Mouse (Mus musculus) ovary, postnatal 36 days (tissue): ENCODE results near the gene Myl12a.

Experiments
- DNase-seq: peaks from one replicate; pipeline ENCODE4 v3.0.0; 2022; ENCODE audit warnings: low spot score, mixed read lengths

Gene Myl12a

DNA sequence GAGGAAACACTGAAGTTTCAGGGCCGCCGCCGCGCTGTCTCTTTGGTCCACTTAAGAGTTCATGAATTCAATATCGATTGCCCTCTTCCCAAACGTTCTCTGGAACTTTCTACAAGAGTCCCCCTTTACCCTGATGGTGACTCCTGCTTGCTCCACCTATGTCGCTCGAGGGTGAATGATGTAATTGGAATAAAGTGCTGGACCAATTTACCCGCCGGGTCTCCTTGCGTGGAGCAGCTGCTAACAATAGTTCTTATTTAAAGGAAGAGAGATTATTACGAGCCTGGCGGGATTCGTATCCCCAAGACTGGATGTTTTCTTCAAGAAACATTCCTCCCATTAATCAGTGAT is at the start of gene Myl12a:
Myl12a (minus strand) TSS at position 135 of the 351 bp plus-strand sequence.
- DNase-seq: no peak

DNA sequence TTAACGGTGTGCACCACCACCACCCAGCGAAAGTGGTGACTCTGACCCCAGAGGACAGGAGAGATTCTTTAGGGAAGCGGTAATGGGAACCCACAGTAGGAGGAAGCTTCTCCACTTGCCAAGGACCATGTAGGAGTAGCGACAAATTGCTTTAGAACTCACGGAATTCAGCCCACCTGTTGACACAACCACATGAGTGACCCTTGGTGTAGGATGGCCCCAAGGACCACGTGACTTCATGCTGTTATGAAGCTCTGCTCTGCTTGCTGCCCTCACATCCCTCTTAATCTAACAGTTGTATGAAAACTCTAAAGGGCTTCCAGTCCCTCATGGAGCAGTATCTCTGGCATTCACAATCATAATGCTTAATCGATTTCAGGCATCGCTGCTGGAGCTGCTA is 46.6 kb upstream of the Myl12a start:
- no peak for DNase-seq

DNA sequence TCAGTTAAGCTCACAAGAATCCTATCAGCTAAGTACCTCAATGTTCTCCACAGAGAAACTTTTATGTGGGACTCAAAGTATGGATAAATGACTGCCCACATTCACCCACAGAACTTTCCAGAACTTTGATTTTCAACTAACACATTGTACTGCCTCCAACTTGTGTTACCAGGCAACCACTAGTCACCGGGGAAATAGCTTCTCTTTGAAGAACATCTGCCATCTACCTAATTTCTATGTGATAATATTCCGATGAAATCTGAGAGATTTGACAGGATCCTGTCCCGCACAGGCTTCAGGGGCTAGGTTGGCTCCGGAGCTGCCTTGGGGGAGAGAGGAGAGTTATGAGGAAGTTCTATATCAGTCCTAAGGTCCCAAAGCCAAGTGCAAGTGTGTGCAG is 44.2 kb upstream of the Myl12a start:
- DNase-seq: no peak

DNA sequence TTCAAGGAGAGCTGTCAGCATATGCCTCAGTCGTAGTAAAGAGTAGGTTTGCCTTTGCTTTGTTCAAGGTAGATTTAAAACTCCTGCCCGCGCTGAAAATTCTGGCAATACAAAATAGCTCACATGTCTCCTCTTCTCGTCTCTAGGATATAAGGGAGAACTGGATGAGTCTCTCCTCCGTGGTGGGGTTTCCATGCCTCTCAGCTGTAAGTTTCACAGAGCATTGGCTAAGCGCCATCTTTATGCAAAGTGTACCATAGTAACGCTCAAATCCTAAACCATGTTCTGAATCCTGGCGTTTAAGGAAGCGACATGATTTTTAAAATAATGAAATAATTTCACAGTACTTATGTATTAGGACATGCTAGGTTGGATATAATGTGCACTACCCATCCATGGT is 42.9 kb upstream of the Myl12a start:
- DNase-seq: no peak

DNA sequence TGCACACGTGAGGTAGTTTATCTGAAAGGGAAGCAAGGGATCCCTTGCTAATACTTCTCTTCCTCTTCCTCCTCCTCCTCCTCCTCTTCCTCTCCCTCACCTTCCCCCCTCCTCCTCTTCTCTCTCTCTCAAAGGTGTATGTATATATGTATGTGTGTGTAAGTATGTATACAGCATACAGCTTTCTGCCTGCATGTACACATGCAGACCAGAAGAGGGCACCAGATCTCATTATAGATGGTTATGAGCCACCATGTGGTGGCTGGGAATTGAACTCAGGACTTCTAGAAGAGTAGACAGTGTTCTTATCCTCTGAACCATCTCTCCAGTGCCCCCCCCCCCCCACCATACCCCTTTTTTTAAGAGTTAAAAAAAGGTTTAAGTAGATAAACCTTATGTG is 40.0 kb upstream of the Myl12a start:
- DNase-seq: no peak

DNA sequence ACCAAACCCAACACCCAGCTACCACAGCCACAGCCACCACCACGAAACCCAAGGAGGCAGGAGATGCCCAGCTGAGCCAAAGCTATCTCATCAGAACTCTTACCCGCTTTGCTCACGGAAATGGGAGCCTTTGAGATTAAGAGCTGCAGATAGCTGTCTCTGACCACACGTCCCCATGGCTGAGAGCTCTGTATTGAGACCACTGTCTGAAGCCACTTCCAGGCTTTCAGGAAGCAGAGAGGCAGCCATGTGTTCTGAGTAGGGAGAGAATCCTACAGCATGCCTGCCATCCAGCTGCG is 37.9 kb upstream of the Myl12a start:
- no peak for DNase-seq

DNA sequence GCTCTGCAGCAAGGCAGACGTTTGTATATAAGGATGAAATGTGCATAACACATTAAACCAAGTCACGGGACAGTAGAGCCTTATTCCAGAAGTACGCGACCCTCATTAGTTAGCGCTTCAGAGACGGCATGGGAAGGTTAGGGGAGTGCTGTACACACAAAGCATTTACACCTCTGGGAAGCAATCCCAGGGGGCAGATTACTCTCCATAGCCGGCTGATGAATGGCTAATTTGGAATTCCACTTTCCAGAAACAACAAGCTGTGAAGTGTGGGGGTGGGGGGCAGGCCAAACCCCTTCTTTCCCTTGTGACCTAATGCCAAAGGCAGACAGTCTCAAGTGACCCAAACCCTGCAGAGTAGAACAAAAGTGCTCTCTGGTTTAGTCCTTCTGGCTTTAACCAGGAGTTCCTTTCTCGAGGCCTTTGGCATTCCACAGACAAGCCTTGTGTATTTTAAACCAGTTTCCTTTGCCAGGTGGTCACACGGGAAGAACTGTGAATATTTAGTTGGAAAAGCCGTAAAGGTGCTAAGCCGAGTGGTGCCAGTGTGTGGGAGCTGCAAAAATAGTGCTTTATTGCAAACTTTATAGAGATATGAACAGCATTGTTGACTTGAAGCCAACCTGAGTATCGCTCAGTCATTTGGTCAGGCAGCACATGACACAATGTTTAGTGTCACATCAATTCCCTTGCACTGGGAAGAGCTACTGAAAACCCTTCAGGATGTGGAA is 37.3 kb upstream of the Myl12a start:
- DNase-seq: no peak

DNA sequence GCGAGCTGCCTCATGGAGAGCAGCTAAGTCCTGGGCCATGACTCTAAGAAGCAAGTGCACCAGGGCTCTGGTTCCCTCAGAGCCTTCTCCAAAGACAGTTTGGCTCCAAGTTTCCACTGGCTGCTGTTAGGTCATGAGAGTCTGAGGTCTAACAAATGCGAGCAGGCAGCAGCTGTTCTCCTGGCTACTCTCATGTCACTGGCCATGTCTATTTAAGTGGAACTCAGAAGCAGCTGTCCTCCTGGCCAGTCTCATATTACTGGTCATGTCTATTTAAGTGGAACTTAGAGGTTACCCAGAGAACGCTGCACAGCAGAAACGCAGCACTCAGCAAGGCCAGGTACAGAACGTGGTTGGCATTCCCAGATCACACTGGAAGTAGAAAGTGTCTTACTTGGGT is 36.1 kb upstream of the Myl12a start:
- no peak for DNase-seq

DNA sequence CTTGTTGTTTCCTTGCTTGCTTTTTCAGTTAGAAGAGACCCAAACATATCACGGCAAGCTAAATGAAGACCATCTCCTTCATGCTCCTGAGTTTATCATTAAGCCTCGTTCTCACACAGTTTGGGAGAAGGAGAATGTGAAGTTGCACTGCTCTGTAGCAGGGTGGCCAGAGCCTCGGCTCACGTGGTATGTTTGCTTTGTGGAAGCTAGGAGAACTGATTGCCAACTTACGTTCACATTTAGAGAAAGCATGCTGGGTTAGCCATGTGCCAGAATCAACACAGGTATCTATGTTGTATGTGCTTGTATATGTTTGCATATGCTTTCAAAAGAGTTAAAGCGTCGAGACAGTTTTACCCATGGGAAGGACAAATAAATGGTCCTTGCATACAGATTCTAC is 34.5 kb upstream of the Myl12a start:
- DNase-seq: no peak

DNA sequence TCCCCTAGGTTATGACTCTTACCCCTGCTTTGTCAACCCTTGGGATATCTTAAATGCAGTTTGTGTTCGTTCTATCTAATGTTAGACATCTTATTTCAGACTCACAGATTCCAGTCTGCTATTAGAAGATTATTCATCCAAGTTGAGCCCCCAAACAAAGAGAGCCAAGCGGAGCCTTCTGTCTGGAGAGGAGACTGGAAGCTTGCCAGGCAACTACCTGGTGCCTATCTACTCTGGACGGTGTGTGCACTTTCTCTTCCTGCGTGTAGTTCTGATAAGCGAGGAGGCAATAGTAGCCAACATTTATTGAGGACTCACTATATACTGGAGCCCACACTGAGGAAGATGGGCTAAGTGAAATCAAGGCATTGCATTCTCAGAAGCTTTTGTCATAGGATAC is 31.8 kb upstream of the Myl12a start:
- DNase-seq: no peak

DNA sequence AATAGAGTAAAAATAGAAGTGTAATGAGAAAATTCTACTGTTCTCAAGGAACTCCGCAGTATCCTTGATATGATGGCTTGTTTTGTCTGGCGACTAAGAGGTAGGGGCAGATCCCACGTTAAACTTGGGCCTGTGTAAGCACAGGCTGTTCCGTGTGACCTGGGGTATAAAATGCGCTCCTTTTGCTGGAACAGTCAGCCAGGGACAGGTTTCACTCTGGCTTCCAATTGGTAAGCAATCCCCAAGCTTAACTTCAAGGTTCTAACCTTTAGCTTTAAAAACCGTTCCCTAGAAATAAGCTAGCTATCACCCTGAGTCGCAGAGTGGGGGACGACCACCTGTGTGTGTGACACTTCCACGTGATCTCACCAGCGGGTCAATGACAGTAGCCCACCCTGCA is 30.0 kb upstream of the Myl12a start:
- no peak for DNase-seq

DNA sequence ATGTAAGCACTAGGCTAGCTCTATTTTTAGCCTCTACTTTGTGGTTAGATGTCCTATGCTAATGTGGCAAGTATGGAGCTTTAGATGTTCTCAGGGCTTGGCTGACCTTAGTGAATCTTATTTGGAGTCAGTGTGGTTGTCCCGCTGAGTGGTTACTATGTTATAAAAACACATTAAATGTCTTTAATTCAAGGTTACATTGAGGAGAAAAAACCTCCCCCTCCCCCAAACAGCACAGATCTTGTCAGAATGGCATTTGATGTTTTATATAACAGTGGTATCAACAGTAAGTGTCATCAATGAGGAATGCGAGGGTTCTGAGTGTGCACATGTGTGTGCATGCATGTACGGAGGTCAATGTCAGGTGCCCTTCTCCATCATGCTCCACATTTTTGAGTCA is 24.5 kb upstream of the Myl12a start:
- DNase-seq: no peak

DNA sequence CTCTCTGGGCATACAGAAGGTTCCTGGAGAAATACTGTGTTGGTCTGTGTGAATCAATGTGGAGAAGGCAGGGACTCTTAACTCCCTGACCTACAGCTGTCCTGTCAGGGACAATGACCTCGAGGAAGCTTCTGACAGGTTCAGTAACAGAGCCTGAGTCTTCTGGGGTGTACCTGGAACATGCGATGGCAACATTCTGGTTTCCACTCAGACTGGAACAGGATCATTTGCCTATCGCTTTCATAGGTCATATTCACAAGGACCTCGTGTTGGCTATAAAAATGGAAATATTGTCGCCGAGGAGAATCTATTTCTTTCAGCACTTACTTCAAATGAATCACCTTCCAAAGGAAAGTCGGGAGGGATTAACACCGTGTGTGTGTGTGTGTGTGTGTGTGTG is 23.2 kb upstream of the Myl12a start:
- no peak for DNase-seq

DNA sequence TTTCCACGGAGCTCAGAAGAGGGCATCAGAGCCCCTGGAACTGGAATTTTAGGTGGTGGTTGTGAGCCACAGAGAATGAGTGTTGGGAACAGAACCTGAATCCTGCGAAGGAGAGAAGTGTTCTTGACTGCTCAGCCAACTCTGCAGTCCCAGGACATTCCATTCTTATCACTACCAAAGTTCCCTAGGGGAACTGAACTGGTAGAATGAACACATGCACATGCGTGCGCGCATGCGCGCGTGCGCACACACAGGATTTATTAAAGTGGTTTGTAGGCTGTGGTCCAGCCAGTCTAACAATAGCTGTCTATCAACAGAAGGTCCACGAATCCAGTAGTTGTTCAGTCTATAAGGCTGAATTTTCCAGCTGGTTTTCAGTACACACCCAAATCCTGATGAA is 21.4 kb upstream of the Myl12a start:
- no peak for DNase-seq

DNA sequence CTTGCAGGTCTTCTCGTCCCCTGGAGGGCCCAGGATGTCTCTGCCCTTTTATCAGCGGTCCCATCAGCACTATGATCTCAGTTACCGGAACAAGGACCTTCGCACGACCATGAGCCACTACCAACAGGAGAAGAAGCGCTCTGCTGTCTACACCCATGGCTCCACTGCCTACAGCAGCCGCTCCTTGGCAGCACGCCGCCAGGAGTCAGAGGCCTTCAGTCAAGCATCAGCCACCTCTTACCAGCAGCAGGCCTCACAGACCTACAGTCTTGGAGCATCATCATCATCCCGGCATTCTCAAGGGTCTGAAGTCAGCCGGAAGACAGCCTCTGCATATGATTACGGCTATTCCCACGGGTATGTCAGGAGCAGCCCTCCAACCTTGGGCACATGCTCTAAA is 20.2 kb upstream of the Myl12a start:
- no peak for DNase-seq

DNA sequence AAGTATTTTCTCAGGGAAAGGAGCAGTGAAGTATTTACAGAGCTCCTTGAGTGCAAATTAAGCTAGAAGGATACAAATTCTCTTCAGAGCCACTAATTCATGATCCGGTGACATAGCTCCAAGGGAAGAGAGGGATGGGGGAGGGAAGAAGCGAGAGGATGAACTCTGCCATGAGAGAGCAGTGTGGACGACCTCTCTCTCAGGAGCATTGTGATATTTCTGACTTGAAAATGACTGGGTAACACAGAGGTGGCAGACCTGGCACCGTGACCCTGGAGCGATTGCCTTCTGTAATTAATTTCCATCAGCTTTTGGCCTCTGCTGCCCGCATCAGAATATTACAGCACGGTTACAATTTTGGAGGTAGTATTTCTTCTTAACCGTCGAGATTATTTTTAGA is 17.2 kb upstream of the Myl12a start:
- no peak for DNase-seq

DNA sequence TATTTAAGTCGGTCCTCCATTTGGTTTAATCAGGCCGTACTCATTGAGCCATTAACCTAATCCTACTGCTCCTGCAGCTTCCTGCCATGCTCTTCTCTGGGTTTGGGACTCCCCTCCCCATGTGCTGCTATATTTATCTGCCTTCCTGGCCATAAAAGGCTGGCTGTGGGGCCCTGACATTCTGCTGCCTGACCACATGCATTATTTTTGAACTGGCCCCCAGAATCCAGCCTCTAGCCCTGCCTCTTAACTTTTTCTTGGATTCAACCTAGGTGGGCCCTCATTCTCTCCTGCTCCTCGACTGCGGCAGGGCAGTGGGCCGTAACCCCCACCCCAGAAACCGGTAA is 16.6 kb upstream of the Myl12a start:
- no peak for DNase-seq

DNA sequence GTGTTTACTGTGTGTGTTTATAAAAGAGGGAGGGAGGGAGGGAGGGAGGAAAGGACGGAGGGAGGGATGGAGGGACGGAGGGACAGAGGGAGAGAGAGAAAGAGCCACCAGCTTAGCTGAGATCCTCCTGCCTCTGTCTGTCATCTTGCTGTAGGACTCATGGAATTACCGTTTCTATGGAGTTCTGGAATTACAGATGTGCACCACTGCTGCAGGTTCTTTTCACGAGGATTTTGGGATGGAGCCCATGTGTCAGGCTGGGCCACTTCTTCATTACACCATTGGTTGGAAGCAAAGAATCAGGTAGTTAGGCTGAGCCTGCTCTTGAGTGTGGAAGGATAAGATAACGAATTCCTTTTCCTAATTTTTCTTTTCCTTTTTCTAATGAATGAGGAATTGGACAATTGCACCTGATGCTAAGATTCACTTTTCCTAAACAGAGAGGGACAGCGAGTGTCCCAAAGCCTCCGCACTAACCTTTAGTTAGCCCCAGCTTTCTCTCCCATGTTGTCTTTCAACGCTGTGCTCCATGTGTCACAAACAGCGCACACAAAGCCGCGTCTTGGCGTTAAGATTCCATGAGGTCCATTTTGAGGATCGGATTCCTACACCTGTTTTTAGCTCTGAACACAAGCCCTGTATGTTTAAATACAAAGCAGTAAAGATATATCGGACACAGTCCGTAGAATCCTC is 16.1 kb upstream of the Myl12a start:
- no peak for DNase-seq

DNA sequence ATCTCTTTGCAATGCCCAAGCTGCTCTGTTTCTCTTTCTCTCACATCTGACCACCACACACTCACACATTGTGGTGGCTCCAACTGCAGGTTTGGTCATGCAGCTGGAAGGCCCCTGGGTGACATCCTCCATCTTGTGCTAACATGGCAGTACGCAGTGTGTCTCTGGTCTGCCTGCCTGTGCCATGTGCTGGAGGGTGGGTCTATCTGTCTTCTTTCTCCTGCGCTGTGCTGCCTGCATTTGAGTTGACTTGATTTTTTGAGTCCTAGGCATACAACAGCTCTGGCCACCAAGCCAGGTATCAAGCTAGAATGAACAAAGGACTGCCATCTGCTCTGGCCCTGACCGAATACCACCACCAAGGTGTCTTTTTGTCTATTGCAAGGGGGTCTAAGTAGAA is 15.5 kb upstream of the Myl12a start:
- DNase-seq: no peak

DNA sequence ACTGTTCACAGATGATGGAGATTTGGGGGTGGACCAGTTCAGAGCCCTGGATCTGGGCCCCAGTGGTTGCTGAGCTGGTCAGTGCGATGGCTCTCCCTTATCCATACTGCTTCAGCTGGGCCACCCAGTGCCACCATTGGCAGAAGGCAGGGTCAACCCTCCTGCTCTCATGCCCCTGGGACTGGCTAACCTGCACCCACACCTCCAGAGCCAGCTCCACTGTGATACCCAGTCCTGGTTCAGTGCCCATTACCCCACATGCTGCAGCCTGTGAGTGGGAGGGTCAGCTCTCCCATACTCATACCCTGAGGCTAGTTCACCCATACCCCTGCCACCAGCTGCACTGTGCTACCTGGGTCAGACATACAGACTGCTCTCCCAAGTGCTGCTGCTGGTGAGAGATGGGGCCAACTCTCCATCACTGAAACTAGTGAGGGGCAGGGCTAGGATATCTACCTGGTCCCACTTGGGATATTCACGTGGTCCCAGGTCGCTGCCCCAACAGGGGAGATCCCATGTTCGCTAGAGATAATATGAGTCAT is 14.8 kb upstream of the Myl12a start:
- DNase-seq: no peak

DNA sequence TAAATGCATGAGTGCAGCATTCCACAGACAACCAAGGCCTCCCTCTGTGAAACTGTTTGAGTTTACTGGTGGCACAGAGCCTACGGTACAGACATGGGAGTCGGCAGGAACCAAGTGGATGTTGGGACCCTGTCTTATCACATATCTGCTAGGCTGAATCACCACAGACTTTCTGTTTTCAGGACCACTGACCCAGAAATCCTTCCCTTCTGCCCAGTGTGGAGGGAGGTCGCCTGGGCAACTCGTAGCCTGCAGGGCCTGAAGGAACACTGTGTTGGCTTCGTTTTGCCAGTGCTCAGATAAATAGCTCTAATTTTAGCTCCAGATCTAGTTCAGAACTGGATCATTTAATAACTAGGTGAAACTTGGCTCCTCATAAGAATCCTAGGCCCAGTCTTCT is 12.2 kb upstream of the Myl12a start:
- DNase-seq: no peak

DNA sequence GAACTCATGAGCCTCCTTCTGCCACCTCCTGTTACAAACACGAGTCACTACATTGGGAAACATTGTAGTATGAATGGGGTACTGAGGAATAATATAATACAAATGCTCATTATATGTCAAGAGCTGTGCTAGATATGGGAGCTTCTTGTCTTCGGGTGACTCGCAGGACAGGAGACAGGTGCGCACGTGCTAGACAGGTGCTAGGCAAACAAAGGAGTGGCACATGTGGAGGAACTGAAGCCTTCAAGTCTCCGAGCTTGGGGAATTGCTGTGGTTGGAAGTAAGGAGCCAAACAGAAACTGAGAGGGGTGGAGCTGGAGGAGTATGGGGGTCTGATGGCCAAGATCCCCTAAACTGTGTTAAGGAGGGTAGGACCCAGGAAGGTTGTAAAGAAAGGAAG is 10.4 kb upstream of the Myl12a start:
- no peak for DNase-seq

DNA sequence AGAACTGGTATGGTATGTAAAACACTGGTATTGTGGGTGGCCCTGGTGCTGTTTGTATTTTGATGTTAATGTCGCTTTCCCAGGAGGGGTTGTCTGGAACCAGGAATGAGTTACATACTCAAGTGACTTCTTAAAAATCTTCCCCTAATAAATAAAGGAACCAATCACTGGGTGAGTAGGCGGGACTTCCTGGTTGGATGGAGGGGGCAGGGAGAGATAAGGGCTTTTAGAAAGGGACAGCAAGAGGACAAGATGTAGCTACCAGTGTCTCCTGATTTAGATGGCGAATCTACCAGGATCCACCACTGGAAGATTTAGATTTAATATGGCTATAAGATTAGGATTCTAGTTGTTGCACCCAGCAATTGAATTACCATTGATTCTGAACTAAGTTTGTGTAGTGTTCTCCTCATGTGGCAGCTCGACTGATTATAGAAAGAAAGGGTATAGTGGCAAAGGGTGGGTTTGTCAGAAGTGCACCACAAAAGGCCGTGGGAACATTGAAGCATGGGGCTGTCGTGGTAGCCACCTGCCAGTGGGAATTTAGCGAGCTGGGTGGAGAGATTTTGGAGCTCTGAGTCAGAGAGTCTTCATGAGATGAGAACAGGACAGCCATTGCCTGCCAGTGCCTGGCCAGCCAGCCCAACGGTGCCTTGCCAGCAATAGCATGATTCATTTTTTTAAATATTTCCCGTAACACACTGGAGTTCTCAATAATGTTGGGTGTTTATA is 9.4 kb upstream of the Myl12a start:
- no peak for DNase-seq
